Mouse (Mus musculus) urinary bladder, adult 2 months (tissue): ENCODE measurements around the gene Rnf151. TPM values are rescaled to one million over a fixed set of nuclear protein-coding genes. Genes with fewer than 3 reads are reported as not detected.
A peak's percentile ranks its signal among the peaks of the same experiment; 100 is the strongest.

ENCODE experiments used
- DNase-seq: peaks from one replicate; pipeline ENCODE4 v3.0.0; 2022; ENCODE audit warnings: low spot score
- polyA plus RNA-seq: library from polyadenylated mRNA; depleted of rRNA; stranded (reverse); fragments of >200 nt; gene quantifications from 2 replicates; pipeline ENCODE4 v1.2.3, GENCODE M21; 2012; rRNA removed

Rnf151 gene
- 0.18 and 0.30 TPM in 2 replicates for polyA plus RNA-seq

- no peak for DNase-seq
Observed at GRCm38 (mm10) chr17:24717943-24718342, at the start of gene Rnf151, which contains the start of gene Rps2. TSS of gene Rnf151 (minus strand) at chr17:24718063. TSS of gene Rps2 (plus strand) at chr17:24718116.

- no peak for DNase-seq
Observed at GRCm38 (mm10) chr17:24766266-24766875, 48.5 kb upstream of the Rnf151 start.

GRCm38 (mm10) chr17:24765016-24765905, 47.4 kb upstream of the Rnf151 start:
- no peak for DNase-seq

GRCm38 (mm10) chr17:24761121-24761520, 43.3 kb upstream of the Rnf151 start:
- DNase-seq: no peak

GRCm38 (mm10) chr17:24757394-24757793, 39.5 kb upstream of the Rnf151 start:
- DNase-seq: no peak

GRCm38 (mm10) chr17:24752415-24753394, 34.8 kb upstream of the Rnf151 start, which contains the start of gene Hs3st6:
TSS of gene Hs3st6 (plus strand) at chr17:24752988.
- no peak for DNase-seq

- no peak for DNase-seq
Observed at GRCm38 (mm10) chr17:24751528-24751927, 33.7 kb upstream of the Rnf151 start.

- DNase-seq: no peak
Observed at GRCm38 (mm10) chr17:24746986-24747385, 29.1 kb upstream of the Rnf151 start.

GRCm38 (mm10) chr17:24745526-24746497, 27.9 kb upstream of the Rnf151 start:
- DNase-seq: no peak

- no peak for DNase-seq
Observed at GRCm38 (mm10) chr17:24744381-24744780, 26.5 kb upstream of the Rnf151 start.

- DNase-seq: no peak
Observed at GRCm38 (mm10) chr17:24743896-24744295, 26.0 kb upstream of the Rnf151 start.

GRCm38 (mm10) chr17:24742307-24742706, 24.4 kb upstream of the Rnf151 start:
- DNase-seq: no peak

- no peak for DNase-seq
Observed at GRCm38 (mm10) chr17:24739926-24740325, 22.1 kb upstream of the Rnf151 start.

GRCm38 (mm10) chr17:24738238-24738637, 20.4 kb upstream of the Rnf151 start:
- no peak for DNase-seq

GRCm38 (mm10) chr17:24737135-24737810, 19.4 kb upstream of the Rnf151 start:
- DNase-seq: no peak

- DNase-seq: peak; percentile 75
Observed at GRCm38 (mm10) chr17:24736330-24737051, 18.6 kb upstream of the Rnf151 start, which contains the start of gene Msrb1. TSS of gene Msrb1 (plus strand) at chr17:24736642.

GRCm38 (mm10) chr17:24735446-24735845, 17.6 kb upstream of the Rnf151 start:
- DNase-seq: no peak

- no peak for DNase-seq
Observed at GRCm38 (mm10) chr17:24734513-24734912, 16.6 kb upstream of the Rnf151 start.

- DNase-seq: no peak
Observed at GRCm38 (mm10) chr17:24733434-24734050, 15.7 kb upstream of the Rnf151 start.
